Mouse (Mus musculus): ENCODE measurements around the gene Zbtb42.

GRCm38 (mm10) chr12:112702374-112703320 lies 24.0 kb downstream of the Zbtb42 start:
- TF ChIP-seq EP300 (IDR thresholded peaks at IDR 0.05; ENCODE audit: low read depth) (no peak), CTCF (IDR thresholded peaks at IDR 0.05; ENCODE audit: low read depth) (no peak)

Measured in liver, postnatal 0 days (tissue).